Mouse (Mus musculus) heart, postnatal 4 days (tissue): ENCODE results near the gene Klra9. TPM values are rescaled to one million over a fixed set of nuclear protein-coding genes. Genes with fewer than 3 reads are reported as not detected.
"Not testable (repeated sequence)": the region's sequence is repeated elsewhere in the genome, so short reads cannot be mapped to it uniquely, and the experiment has no call there.

ENCODE experiments used
- DNase-seq: peaks from one replicate; pipeline ENCODE4 v3.0.0; 2021
- total RNA-seq, 2 experiments: library from RNA; stranded (reverse); gene quantifications; 2 replicates each; pipeline ENCODE4 v1.2.3; 2021

Gene Klra9
- not detected for total RNA-seq

DNA sequence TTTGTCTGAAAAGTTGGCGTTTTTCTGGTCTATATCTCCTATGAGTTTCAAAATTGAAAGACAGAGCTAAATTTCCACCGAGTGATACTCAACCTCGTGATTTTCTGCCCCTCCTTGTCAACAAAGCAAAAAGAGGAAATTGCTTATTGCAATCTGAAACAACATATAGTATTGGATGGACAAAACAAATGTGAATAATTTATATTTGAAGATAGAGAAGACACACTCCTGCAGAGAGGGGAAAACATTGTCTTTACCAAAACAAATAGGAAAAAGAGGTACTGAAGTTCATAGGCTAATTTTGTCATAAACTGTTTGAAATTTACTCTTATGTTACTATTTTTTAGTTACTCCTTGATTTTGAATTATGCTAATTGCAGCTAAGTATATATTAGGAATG lies at the start of gene Klra9:
Klra9 (minus strand) TSS at position 101 of the 400 bp plus-strand sequence.
- not testable (repeated sequence) for DNase-seq

DNA sequence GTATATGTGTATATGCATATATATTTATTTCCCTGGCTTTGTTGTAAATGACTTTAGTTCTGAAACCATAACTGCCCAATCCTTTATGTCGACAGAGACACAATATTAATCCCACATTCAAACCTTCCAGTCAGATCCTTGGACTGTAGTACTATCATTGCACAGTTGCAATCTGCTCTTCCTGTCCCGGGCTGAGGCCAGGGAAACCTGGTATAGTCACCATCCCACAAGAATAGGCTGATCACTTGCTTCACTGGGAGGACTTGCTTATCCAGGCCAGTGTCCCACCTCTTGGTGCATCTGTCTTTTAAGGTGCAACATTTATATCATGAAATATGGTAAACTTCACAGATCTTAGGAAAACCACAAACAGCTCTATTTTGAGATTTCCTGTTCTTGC lies 44.6 kb upstream of the Klra9 start:
- DNase-seq = no peak

DNA sequence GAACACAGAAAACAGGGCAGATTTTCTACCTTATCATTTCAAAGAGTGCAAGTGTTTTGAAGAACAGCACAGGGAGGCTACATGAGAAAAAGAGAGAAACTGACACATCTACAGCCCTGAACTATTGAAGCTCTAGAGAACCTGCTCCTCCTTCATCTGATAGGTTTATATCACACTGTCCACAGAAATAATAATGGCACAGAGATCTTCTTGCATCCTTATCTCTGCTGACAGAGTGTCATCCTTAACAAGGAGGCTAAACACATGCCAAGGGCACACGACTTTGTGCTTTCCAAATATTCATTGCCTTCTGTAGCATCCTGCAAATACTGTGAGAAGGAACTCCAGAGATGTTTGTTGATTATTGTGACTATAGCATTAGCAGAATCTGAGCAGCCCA lies 43.7 kb upstream of the Klra9 start:
- no peak for DNase-seq

GRCm38 (mm10) chr6:130233222-130233621 lies 40.3 kb upstream of the Klra9 start, which contains the start of gene Klra7:
Gene Klra7 (minus strand): TSS chr6:130233322.
- DNase-seq = no peak

- not testable (repeated sequence) for DNase-seq
Measured at GRCm38 (mm10) chr6:130197453-130197852, 4.5 kb upstream of the Klra9 start.

- DNase-seq = not testable (repeated sequence)
Measured at GRCm38 (mm10) chr6:130129798-130130197, 63.1 kb downstream of the Klra9 start, which contains the start of gene Klra8. Gene Klra8 (minus strand): TSS chr6:130129898.

Other genes with a start within 250 kb of the Klra9 start
- not detected for gene Klra6, start 166.2 kb downstream of the Klra9 start, total RNA-seq
- gene Klra4, start 125.8 kb downstream of the Klra9 start, total RNA-seq = not detected
- gene Klra8, start 63.2 kb downstream of the Klra9 start, total RNA-seq = not detected
- gene Klra7, start 40.2 kb upstream of the Klra9 start, total RNA-seq = not detected
- not detected for gene Klra10, start 88.8 kb upstream of the Klra9 start, total RNA-seq
- gene Klra3, start 144.5 kb upstream of the Klra9 start, total RNA-seq = not detected
- gene Klra1, start 193.8 kb upstream of the Klra9 start, total RNA-seq = not detected